Mouse (Mus musculus) hindbrain, embryonic 16.5 days (tissue): ENCODE measurements around the gene Lat2. TPM values are rescaled to one million over a fixed set of nuclear protein-coding genes. Genes with fewer than 3 reads are reported as not detected.

Experiments
- ATAC-seq: fragments of 200-750 bp; cut with Nextera tagmentation; 2 replicates; pipeline ENCODE4 v1.8.0; 2017; ENCODE audit warnings: moderate TSS enrichment, moderate library complexity
- H3K27ac ChIP-seq: fragments of 300-500 bp; sonication (generic); 2 replicates; pipeline ENCODE4 v1.5.1; 2014; ENCODE audit warnings: low read depth, mild to moderate bottlenecking, control low read depth, low read length, moderate library complexity
- H3K27me3 ChIP-seq: fragments of 300-500 bp; sonication (generic); replicated peaks from 2 replicates; pipeline ENCODE4 v1.6.1; 2014; ENCODE audit warnings: low read length; ENCODE audit not compliant: control insufficient read depth, insufficient read depth
- H3K36me3 ChIP-seq: fragments of 300-500 bp; sonication (generic); 2 replicates; pipeline ENCODE4 v1.6.1; 2014; ENCODE audit warnings: mild to moderate bottlenecking, low read length, moderate library complexity, mixed read lengths; ENCODE audit not compliant: control insufficient read depth, insufficient read depth
- H3K4me1 ChIP-seq: fragments of 300-500 bp; sonication (generic); 2 replicates; pipeline ENCODE4 v1.6.1; 2014; ENCODE audit warnings: low read depth, low read length; ENCODE audit not compliant: control insufficient read depth, insufficient read depth
- H3K4me2 ChIP-seq: fragments of 300-500 bp; sonication (generic); 2 replicates; pipeline ENCODE4 v1.6.1; 2014; ENCODE audit warnings: mild to moderate bottlenecking, low read length, control low read depth, moderate library complexity
- H3K4me3 ChIP-seq: fragments of 300-500 bp; sonication (generic); 2 replicates; pipeline ENCODE4 v1.5.1; 2014; ENCODE audit warnings: mild to moderate bottlenecking, low read length, control low read depth, moderate library complexity
- H3K9ac ChIP-seq: fragments of 300-500 bp; sonication (generic); 2 replicates; pipeline ENCODE4 v1.6.1; 2014; ENCODE audit warnings: low read depth, mild to moderate bottlenecking, control low read depth, low read length, moderate library complexity
- H3K9me3 ChIP-seq: fragments of 300-500 bp; sonication (generic); 2 replicates; pipeline ENCODE4 v1.6.1; 2014; ENCODE audit warnings: mild to moderate bottlenecking, low read length, moderate library complexity; ENCODE audit not compliant: control insufficient read depth
- WGBS: fragments of 180-500 bp; shearing (Covaris S2); extraction: QIAGEN DNeasy Blood & Tissue Kit; methylation state at CpG from one replicate; pipeline ENCODE4 v1.1.7; 2014; 5-methylcytosine and 5-hydroxymethylcytosine counted together
- microRNA-seq: library from miRNA; unstranded; fragments of <30 nt; microRNA quantifications from one replicate; pipeline ENCODE4, GENCODE M21; 2017
- polyA plus RNA-seq: library from polyadenylated mRNA; unstranded; fragments of >200 nt; fragmentation: Nextera tagmentation; extraction: Ambion mirVana; gene quantifications from 2 replicates; pipeline ENCODE4 v1.2.1, GENCODE M21; 2015

Gene Lat2
- polyA plus RNA-seq, 1 experiment from 2014 or later, result 2.1 TPM

- peak; percentile 21 for ATAC-seq
- WGBS, result 1% methylated on average over 41 of the region's 52 CpGs
- Histone ChIP-seq H3K4me2 (peak overlapping the region; percentile 63), H3K27me3 (no peaks in the 10 kb centered on the region), H3K27ac (peak overlapping the region; percentile 99), H3K36me3 (no peaks in the 10 kb centered on the region), H3K9ac (peak overlapping the region; percentile 98), H3K9me3 (no peaks in the 10 kb centered on the region), H3K4me3 (peak overlapping the region; percentile 95), H3K4me1 (peaks cover 53% of the 10 kb centered on the region)
Observed at GRCm38 (mm10) chr5:134551233-134552109, 63.4 kb downstream of the Lat2 start.

GRCm38 (mm10) chr5:134550836-134551232 is 64.0 kb downstream of the Lat2 start:
- peak overlapping the region; percentile 98 for H3K9ac ChIP-seq
- H3K9me3 ChIP-seq, result no peaks in the 10 kb centered on the region
- ATAC-seq, result peak; percentile 5; the same call in 1 of the 2 replicates
- peak overlapping the region; percentile 99 for H3K27ac ChIP-seq
- H3K27me3 ChIP-seq, result no peaks in the 10 kb centered on the region
- H3K36me3 ChIP-seq, result no peaks in the 10 kb centered on the region
- 5% methylated on average over 6 of the region's 6 CpGs for WGBS
- H3K4me3 ChIP-seq, result peak overlapping the region; percentile 95
- H3K4me2 ChIP-seq, result peak overlapping the region; percentile 63
- peaks cover 54% of the 10 kb centered on the region for H3K4me1 ChIP-seq

Small RNA genes lying within 50 kb of the gene (microRNA-seq; reads per million reads assigned to microRNA genes)
- not detected for gene Mir7228

Other genes starting within 250 kb of the Lat2 start
- gene Gtf2ird1, start 158.3 kb downstream of the Lat2 start, polyA plus RNA-seq, result 49.3 and 67.3 TPM in 2 replicates
- 14.4 and 15.8 TPM in 2 replicates for gene Clip2, start 62.6 kb downstream of the Lat2 start, polyA plus RNA-seq
- gene Syna, start 54.9 kb downstream of the Lat2 start, polyA plus RNA-seq, result 0.22 and 0.45 TPM in 2 replicates
- gene Rfc2, start 33.7 kb downstream of the Lat2 start, polyA plus RNA-seq, result 189 and 192 TPM in 2 replicates
- gene Eif4h, start 24.5 kb upstream of the Lat2 start, polyA plus RNA-seq, result 332 and 340 TPM in 2 replicates
- 22.0 and 22.1 TPM in 2 replicates for gene Limk1, start 73.6 kb upstream of the Lat2 start, polyA plus RNA-seq
- gene Eln, start 132.3 kb upstream of the Lat2 start, polyA plus RNA-seq, result 25.1 and 26.7 TPM in 2 replicates